Mouse (Mus musculus) forebrain, postnatal 0 days (tissue): ENCODE measurements at regions not wholly inside any gene's neighbourhood (a gene's known extent, or its start where the extent isn't known, plus 50 kb on each side); places are given as distances from the start of the nearest gene placed in this dataset.

Experiments
- ATAC-seq: fragments of 200-750 bp; cut with Nextera tagmentation; 2 replicates; pipeline ENCODE4 v1.8.0; 2017; ENCODE audit warnings: mild to moderate bottlenecking, moderate library complexity
- DNase-seq: peaks from one replicate; pipeline ENCODE4 v3.0.0-alpha.2; 2015
- H3K27ac ChIP-seq: fragments of 300-500 bp; sonication (generic); 2 replicates; pipeline ENCODE4 v1.5.1; 2014; ENCODE audit warnings: low read depth, mild to moderate bottlenecking, antibody characterized with exemption, low read length, moderate library complexity, mixed read lengths
- H3K27me3 ChIP-seq: fragments of 300-500 bp; sonication (generic); 2 replicates; pipeline ENCODE4 v1.6.1; 2014; ENCODE audit warnings: mild to moderate bottlenecking, low read length, mixed read lengths; ENCODE audit not compliant: insufficient read depth
- H3K36me3 ChIP-seq: fragments of 300-500 bp; sonication (generic); 2 replicates; pipeline ENCODE4 v1.6.1; 2014; ENCODE audit warnings: mild to moderate bottlenecking, moderate library complexity; ENCODE audit not compliant: insufficient read depth
- H3K4me1 ChIP-seq: fragments of 300-500 bp; sonication (generic); 2 replicates; pipeline ENCODE4 v1.6.1; 2014; ENCODE audit warnings: antibody characterized with exemption; ENCODE audit not compliant: insufficient read depth
- H3K4me2 ChIP-seq: fragments of 300-500 bp; sonication (generic); 2 replicates; pipeline ENCODE4 v1.6.1; 2014; ENCODE audit warnings: low read depth, mild to moderate bottlenecking, moderate library complexity
- H3K4me3 ChIP-seq: fragments of 300-500 bp; sonication (generic); 2 replicates; pipeline ENCODE4 v1.5.1; 2014; ENCODE audit warnings: low read depth, low read length, mixed read lengths
- H3K9ac ChIP-seq: fragments of 300-500 bp; sonication (generic); 2 replicates; pipeline ENCODE4 v1.6.1; 2014; ENCODE audit warnings: mild to moderate bottlenecking
- H3K9me3 ChIP-seq: fragments of 300-500 bp; sonication (generic); 2 replicates; pipeline ENCODE4 v1.6.1; 2016; ENCODE audit warnings: low read length
- CTCF ChIP-seq: sonication (generic); IDR thresholded peaks from 2 replicates; pipeline ENCODE4 v1.5.1; 2016; ENCODE audit warnings: antibody characterized with exemption, control low read depth, low read depth
- WGBS: fragments of 180-500 bp; shearing (Covaris S2); extraction: QIAGEN DNeasy Blood & Tissue Kit; methylation state at CpG from one replicate; pipeline ENCODE4 v1.1.7; 2014; 5-methylcytosine and 5-hydroxymethylcytosine counted together

DNA sequence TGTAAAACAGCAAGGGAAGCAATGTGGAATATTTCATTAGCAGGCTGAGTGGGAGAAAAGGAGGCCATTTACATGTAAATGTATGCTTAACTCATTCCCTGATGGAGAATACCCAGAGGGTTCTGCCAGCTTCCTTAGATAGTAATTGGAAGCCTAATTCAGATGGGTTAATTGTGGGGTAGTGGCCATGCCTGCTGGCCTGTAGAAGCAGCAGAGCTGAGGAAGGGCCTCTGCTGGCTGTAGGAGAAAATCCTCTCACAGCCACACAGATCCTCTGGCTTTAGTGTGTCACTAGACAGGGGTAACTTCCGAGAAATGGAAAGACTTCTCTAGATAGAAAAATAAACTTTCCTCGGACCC lies 1588.7 kb upstream of the Got2 start:
- peaks cover 11% of the 10 kb centered on the region; the same call in 1 of the 2 replicates for H3K4me1 ChIP-seq
- no peak overlapping the region for H3K27ac ChIP-seq
- DNase-seq (peak; percentile 43), ATAC-seq (peak; percentile 87)
- no peak overlapping the region for H3K4me2 ChIP-seq
- peak; percentile 23 for TF ChIP-seq CTCF
- H3K27me3 ChIP-seq = no peaks in the 10 kb centered on the region
- H3K36me3 ChIP-seq = no peaks in the 10 kb centered on the region
- H3K9ac ChIP-seq = no peak overlapping the region
- H3K4me3 ChIP-seq = no peak overlapping the region
- WGBS = 37% methylated on average over 2 of the region's 2 CpGs
- H3K9me3 ChIP-seq = no peaks in the 10 kb centered on the region

DNA sequence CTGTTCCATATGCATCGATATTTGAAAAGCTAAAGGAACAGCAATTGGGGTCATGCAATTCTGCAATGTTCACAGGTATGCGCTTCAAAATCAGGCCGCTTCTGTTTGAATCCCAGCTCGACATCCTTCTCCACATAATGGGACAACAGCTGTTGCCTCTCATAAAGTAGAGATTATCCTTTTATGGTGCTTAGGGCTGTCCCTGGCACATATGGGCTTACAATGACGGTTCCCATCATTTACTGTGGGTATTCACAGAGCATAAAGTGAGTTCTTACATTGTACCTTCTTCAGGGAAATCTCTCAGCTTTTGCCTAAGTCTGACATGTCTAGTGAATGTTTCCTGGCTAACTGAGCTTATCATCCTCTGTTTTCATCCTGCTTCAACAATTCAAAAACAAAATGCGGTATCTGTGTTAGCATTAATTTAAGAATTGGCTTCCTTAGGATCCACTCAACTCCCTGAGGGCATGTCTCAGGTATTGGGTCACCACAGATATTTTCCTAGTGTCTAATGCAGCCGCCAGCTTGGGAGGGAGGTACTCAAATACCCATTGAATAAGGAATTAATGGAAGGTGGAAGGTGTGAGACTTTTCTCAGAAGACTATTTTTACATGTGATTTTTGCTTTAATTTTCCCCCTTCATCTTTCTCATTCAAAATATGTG lies 1588.2 kb upstream of the Got2 start:
- Histone ChIP-seq H3K9me3 (no peaks in the 10 kb centered on the region), H3K4me2 (no peak overlapping the region), H3K4me3 (no peak overlapping the region), H3K4me1 (peaks cover 11% of the 10 kb centered on the region; the same call in 1 of the 2 replicates), H3K36me3 (no peaks in the 10 kb centered on the region), H3K27me3 (no peaks in the 10 kb centered on the region), H3K27ac (no peak overlapping the region), H3K9ac (no peak overlapping the region)
- WGBS = 32% methylated on average over 7 of the region's 7 CpGs
- no peak for DNase-seq
- no peak for TF ChIP-seq CTCF
- no peak for ATAC-seq

DNA sequence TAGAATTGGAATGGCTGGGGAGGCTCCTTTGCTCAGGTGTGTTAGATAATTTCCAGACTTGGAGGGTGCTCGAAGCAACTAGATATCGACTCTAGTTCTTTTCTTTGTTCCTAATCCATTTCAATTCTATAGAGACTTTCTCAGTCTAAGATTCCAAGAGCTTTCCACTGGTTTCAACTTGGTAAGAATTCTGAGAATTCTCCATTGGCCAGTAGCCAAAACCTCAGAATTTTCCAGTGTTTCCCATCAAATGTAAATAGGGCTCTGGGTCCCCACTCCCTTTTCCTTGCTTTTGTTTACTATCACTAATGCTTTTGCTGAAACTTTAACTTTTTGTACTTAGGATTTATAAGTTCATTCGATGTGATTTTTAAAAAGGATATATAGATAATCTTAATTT lies 1585.0 kb upstream of the Got2 start:
- Histone ChIP-seq H3K9ac (no peak overlapping the region), H3K4me1 (peaks cover 11% of the 10 kb centered on the region; the same call in 1 of the 2 replicates), H3K9me3 (no peaks in the 10 kb centered on the region), H3K27me3 (no peaks in the 10 kb centered on the region), H3K27ac (no peak overlapping the region), H3K4me2 (no peak overlapping the region), H3K4me3 (no peak overlapping the region), H3K36me3 (no peaks in the 10 kb centered on the region)
- DNase-seq (no peak), ATAC-seq (no peak)
- TF ChIP-seq CTCF = no peak
- WGBS = 73% methylated on average over 3 of the region's 3 CpGs

DNA sequence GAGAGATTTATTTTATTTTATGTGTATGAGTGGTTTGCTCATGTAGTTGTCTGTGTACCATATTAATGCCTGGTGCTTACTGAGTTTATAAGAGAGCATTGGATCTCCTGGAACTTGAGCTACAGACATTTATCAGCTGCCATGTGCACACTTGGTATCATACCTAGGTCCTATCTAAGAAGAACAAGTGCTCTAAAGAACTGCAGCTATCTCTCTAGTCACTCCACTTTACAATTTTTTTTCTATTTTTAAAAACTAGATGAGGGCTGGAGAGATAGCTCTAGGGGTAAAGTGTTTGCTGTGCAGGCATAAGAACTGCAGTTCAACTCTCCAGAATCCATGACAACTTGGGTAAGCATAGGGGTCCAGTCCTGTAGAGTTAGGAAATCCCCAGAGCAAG lies 1573.1 kb upstream of the Got2 start:
- TF ChIP-seq CTCF = no peak
- H3K36me3 ChIP-seq = no peaks in the 10 kb centered on the region
- no peak for ATAC-seq

DNA sequence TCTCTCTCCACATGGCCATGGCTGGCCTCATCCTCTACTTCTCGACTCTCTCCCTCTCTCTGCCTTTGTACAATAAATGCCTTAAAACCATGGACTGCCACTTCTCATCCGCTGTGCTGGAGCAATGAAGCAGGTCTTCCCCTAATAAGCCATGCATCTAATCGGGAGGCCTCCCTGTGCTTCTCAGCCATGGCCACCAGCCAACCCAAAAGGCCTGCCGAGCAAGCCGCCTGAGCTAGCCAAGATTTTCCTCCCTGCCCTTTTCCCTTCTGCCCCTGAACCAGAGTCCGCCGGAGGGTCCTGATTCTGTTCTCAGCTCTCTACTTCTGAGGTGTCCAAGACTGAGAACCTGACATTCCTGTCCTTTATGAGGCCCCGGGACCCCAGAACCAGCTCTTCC lies 1559.3 kb upstream of the Got2 start:
- no peak overlapping the region for H3K4me3 ChIP-seq
- no peaks in the 10 kb centered on the region for H3K36me3 ChIP-seq
- DNase-seq = no peak
- H3K27ac ChIP-seq = no peak overlapping the region
- ATAC-seq = no peak
- H3K27me3 ChIP-seq = no peaks in the 10 kb centered on the region
- H3K4me1 ChIP-seq = no peaks in the 10 kb centered on the region
- H3K4me2 ChIP-seq = no peak overlapping the region
- H3K9me3 ChIP-seq = no peaks in the 10 kb centered on the region
- 68% methylated on average over 8 of the region's 8 CpGs for WGBS
- H3K9ac ChIP-seq = no peak overlapping the region
- TF ChIP-seq CTCF = no peak

More for the DNA sequence above, 1573.1 kb upstream of the Got2 start:
- H3K4me2 ChIP-seq = no peak overlapping the region
- H3K27ac ChIP-seq = no peak overlapping the region
- H3K4me1 ChIP-seq = no peaks in the 10 kb centered on the region
- no peak for DNase-seq
- H3K4me3 ChIP-seq = no peak overlapping the region
- H3K9ac ChIP-seq = no peak overlapping the region
- no peaks in the 10 kb centered on the region for H3K9me3 ChIP-seq
- no peaks in the 10 kb centered on the region for H3K27me3 ChIP-seq

GRCm38 (mm10) chr8:97441483-97441882 lies 1553.1 kb upstream of the Got2 start:
- Histone ChIP-seq H3K4me2 (no peak overlapping the region), H3K27ac (no peak overlapping the region), H3K36me3 (no peaks in the 10 kb centered on the region), H3K4me1 (no peaks in the 10 kb centered on the region), H3K4me3 (no peak overlapping the region), H3K27me3 (no peaks in the 10 kb centered on the region), H3K9ac (no peak overlapping the region), H3K9me3 (no peaks in the 10 kb centered on the region)
- DNase-seq (no peak), ATAC-seq (no peak)
- 31% methylated on average over 1 of the region's 1 CpGs for WGBS
- no peak for TF ChIP-seq CTCF

- Histone ChIP-seq H3K4me3 (no peak overlapping the region), H3K9me3 (no peaks in the 10 kb centered on the region), H3K36me3 (no peaks in the 10 kb centered on the region), H3K4me2 (no peak overlapping the region), H3K9ac (no peak overlapping the region), H3K4me1 (no peaks in the 10 kb centered on the region), H3K27ac (no peak overlapping the region), H3K27me3 (no peaks in the 10 kb centered on the region)
- no peak for ATAC-seq
- TF ChIP-seq CTCF = no peak
- WGBS = 89% methylated on average over 5 of the region's 5 CpGs
- DNase-seq = no peak
Observed at GRCm38 (mm10) chr8:97433584-97433983, 1545.2 kb upstream of the Got2 start.
